Mouse (Mus musculus) bone marrow, adult 2 months (tissue): ENCODE measurements around the gene Rpl10. TPM values are rescaled to one million over a fixed set of nuclear protein-coding genes. Genes with fewer than 3 reads are reported as not detected.

Experiments
- H3K27ac ChIP-seq: fragments of 200-500 bp; 2 replicates; pipeline ENCODE4 v1.5.1; 2012; ENCODE audit warnings: low read depth, mild to moderate bottlenecking, control low read depth, inconsistent platforms, low read length; ENCODE audit not compliant: control insufficient read depth, poor library complexity, insufficient read depth
- H3K4me1 ChIP-seq: fragments of 200-500 bp; 2 replicates; pipeline ENCODE4 v1.6.1; 2011; ENCODE audit warnings: low read length; ENCODE audit not compliant: control insufficient read depth, insufficient read depth
- H3K4me3 ChIP-seq: fragments of 200-500 bp; replicated peaks from 2 replicates; pipeline ENCODE3; 2011; ENCODE audit warnings: mild to moderate bottlenecking, low read depth, low read length, control low read depth; ENCODE audit not compliant: control insufficient read depth
- CTCF ChIP-seq: fragments of 200-500 bp; IDR thresholded peaks from 2 replicates; pipeline ENCODE4 v1.5.1; 2011; ENCODE audit warnings: low read length, control low read depth; ENCODE audit not compliant: control insufficient read depth, insufficient read depth
- POLR2A ChIP-seq: fragments of 200-500 bp; IDR thresholded peaks from 2 replicates; pipeline ENCODE4 v1.6.1; 2011; ENCODE audit warnings: low read depth, mild to moderate bottlenecking, control low read depth, low read length, borderline replicate concordance; ENCODE audit not compliant: control insufficient read depth
- WGBS: fragments of 180-500 bp; shearing (Covaris S2); methylation state at CpG from one replicate; pipeline ENCODE4 v1.1.7; 2018; 5-methylcytosine and 5-hydroxymethylcytosine counted together
- polyA plus RNA-seq: library from polyadenylated mRNA; stranded (reverse); fragments of >200 nt; gene quantifications from 2 replicates; pipeline ENCODE4 v1.2.4, GENCODE M21; 2011; ENCODE audit warnings: low replicate concordance; ENCODE audit not compliant: missing spikeins, insufficient read depth, insufficient read length

The Rpl10 gene
- polyA plus RNA-seq, 1 experiment, result 68.3 TPM

GRCm38 (mm10) chrX:74293431-74293830 is 22.8 kb downstream of the Rpl10 start:
- no peaks in the 10 kb centered on the region; the same call in 1 of the 2 replicates for H3K4me1 ChIP-seq
- H3K27ac ChIP-seq, result no peak overlapping the region
- WGBS, result 52% methylated on average over 4 of the region's 4 CpGs
- TF ChIP-seq CTCF (no peak), POLR2A (no peak)
- no peak overlapping the region for H3K4me3 ChIP-seq

- 11% methylated on average over 37 of the region's 37 CpGs for WGBS
- TF ChIP-seq CTCF, result no peak
- TF ChIP-seq POLR2A, result peak; percentile 84
- Histone ChIP-seq H3K4me3 (peak within 1 kb of the TSS; percentile 95), H3K4me1 (no peaks in the 10 kb centered on the region; the same call in 1 of the 2 replicates), H3K27ac (peak within 1 kb of the TSS; percentile 85)
Observed at GRCm38 (mm10) chrX:74296538-74297448, 26.2 kb downstream of the Rpl10 start, which contains the start of gene Atp6ap1. TSS of gene Atp6ap1 (plus strand) at chrX:74297097.

- TF ChIP-seq CTCF (no peak), POLR2A (no peak)
- H3K4me3 ChIP-seq, result no peak overlapping the region
- H3K27ac ChIP-seq, result no peak overlapping the region
- 44% methylated on average over 1 of the region's 1 CpGs for WGBS
- no peaks in the 10 kb centered on the region; the same call in 1 of the 2 replicates for H3K4me1 ChIP-seq
Observed at GRCm38 (mm10) chrX:74298348-74298747, 27.7 kb downstream of the Rpl10 start.

- no peaks in the 10 kb centered on the region; the same call in 1 of the 2 replicates for H3K4me1 ChIP-seq
- 13% methylated on average over 3 of the region's 3 CpGs for WGBS
- peak overlapping the region; percentile 90 for H3K27ac ChIP-seq
- TF ChIP-seq POLR2A (no peak), CTCF (no peak)
- H3K4me3 ChIP-seq, result no peak overlapping the region
Observed at GRCm38 (mm10) chrX:74299721-74300120, 29.1 kb downstream of the Rpl10 start.

- H3K4me3 ChIP-seq, result peak within 1 kb of the TSS; percentile 93
- H3K27ac ChIP-seq, result peak within 1 kb of the TSS; percentile 93
- TF ChIP-seq CTCF (no peak), POLR2A (peak; percentile 89)
- 9% methylated on average over 40 of the region's 41 CpGs for WGBS
- no peaks in the 10 kb centered on the region; the same call in 1 of the 2 replicates for H3K4me1 ChIP-seq
Observed at GRCm38 (mm10) chrX:74304867-74305700, 34.5 kb downstream of the Rpl10 start, which contains the start of gene Gdi1. TSS of gene Gdi1 (plus strand) at chrX:74304998.

- no peak for TF ChIP-seq CTCF
- peak; percentile 56; the same call in 1 of the 2 replicates for TF ChIP-seq POLR2A
- 14% methylated on average over 53 of the region's 59 CpGs for WGBS
- Histone ChIP-seq H3K27ac (peak within 1 kb of the TSS; percentile 90), H3K4me1 (no peaks in the 10 kb centered on the region), H3K4me3 (peak within 1 kb of the TSS; percentile 89)
Observed at GRCm38 (mm10) chrX:74312540-74313464, 42.2 kb downstream of the Rpl10 start, which contains the start of gene Fam50a. TSS of gene Fam50a (plus strand) at chrX:74313033.

Other genes with a start within 250 kb of the Rpl10 start
- gene Irak1, start 246.9 kb upstream of the Rpl10 start, polyA plus RNA-seq, result 41.4 and 97.5 TPM in 2 replicates
- not detected in 2 replicates for gene Opn1mw, start 143.3 kb upstream of the Rpl10 start, polyA plus RNA-seq
- gene Mecp2, start 135.4 kb upstream of the Rpl10 start, polyA plus RNA-seq, result 13.2 and 15.1 TPM in 2 replicates
- not detected in 2 replicates for gene Tex28, start 103.0 kb upstream of the Rpl10 start, polyA plus RNA-seq
- not detected in 2 replicates for gene Tktl1, start 93.6 kb upstream of the Rpl10 start, polyA plus RNA-seq
- 140 and 356 TPM in 2 replicates for gene Flna, start 21.0 kb upstream of the Rpl10 start, polyA plus RNA-seq
- 34.6 and 51.7 TPM in 2 replicates for gene Emd, start 16.1 kb upstream of the Rpl10 start, polyA plus RNA-seq
- gene Taz, start 11.1 kb downstream of the Rpl10 start, polyA plus RNA-seq, result 32.4 and 58.0 TPM in 2 replicates
- 16.4 and 21.5 TPM in 2 replicates for gene Dnase1l1, start 11.5 kb downstream of the Rpl10 start, polyA plus RNA-seq
- gene Atp6ap1, start 26.3 kb downstream of the Rpl10 start, polyA plus RNA-seq, result 154 and 166 TPM in 2 replicates
- gene Gdi1, start 34.2 kb downstream of the Rpl10 start, polyA plus RNA-seq, result 87.5 and 157 TPM in 2 replicates
- 38.8 and 61.0 TPM in 2 replicates for gene Fam50a, start 42.2 kb downstream of the Rpl10 start, polyA plus RNA-seq
- gene Plxna3, start 58.3 kb downstream of the Rpl10 start, polyA plus RNA-seq, result 3.6 TPM in 2 replicates
- 39.5 and 58.6 TPM in 2 replicates for gene Lage3, start 82.8 kb downstream of the Rpl10 start, polyA plus RNA-seq
- 27.2 and 35.6 TPM in 2 replicates for gene Ubl4a, start 102.4 kb downstream of the Rpl10 start, polyA plus RNA-seq
- 2.7 TPM in 2 replicates for gene Slc10a3, start 102.5 kb downstream of the Rpl10 start, polyA plus RNA-seq
- gene Fam3a, start 122.5 kb downstream of the Rpl10 start, polyA plus RNA-seq, result 3.6 and 9.1 TPM in 2 replicates
- 11.6 and 11.7 TPM in 2 replicates for gene Ikbkg, start 122.5 kb downstream of the Rpl10 start, polyA plus RNA-seq
- 20.9 and 33.4 TPM in 2 replicates for gene G6pdx, start 158.4 kb downstream of the Rpl10 start, polyA plus RNA-seq
- gene Gm6880, start 210.6 kb downstream of the Rpl10 start, polyA plus RNA-seq, result not detected in 2 replicates